Mouse (Mus musculus) midbrain, embryonic 16.5 days (tissue): ENCODE measurements around the gene Chrnd. TPM values are rescaled to one million over a fixed set of nuclear protein-coding genes. Genes with fewer than 3 reads are reported as not detected.

ENCODE experiments used
- ATAC-seq: fragments of 200-750 bp; cut with Nextera tagmentation; 2 replicates; pipeline ENCODE4 v1.8.0; 2017; ENCODE audit warnings: moderate TSS enrichment
- H3K27ac ChIP-seq: fragments of 300-500 bp; sonication (generic); 2 replicates; pipeline ENCODE4 v1.5.1; 2014; ENCODE audit warnings: mild to moderate bottlenecking, low read length, mixed read lengths
- H3K27me3 ChIP-seq: fragments of 300-500 bp; sonication (generic); 2 replicates; pipeline ENCODE4 v1.6.1; 2014; ENCODE audit warnings: low read depth, low read length, mixed read lengths; ENCODE audit not compliant: control insufficient read depth, insufficient read depth
- H3K36me3 ChIP-seq: fragments of 300-500 bp; sonication (generic); 2 replicates; pipeline ENCODE4 v1.6.1; 2014; ENCODE audit warnings: mild to moderate bottlenecking, low read length, moderate library complexity, mixed read lengths; ENCODE audit not compliant: control insufficient read depth, insufficient read depth
- H3K4me1 ChIP-seq: fragments of 300-500 bp; sonication (generic); 2 replicates; pipeline ENCODE4 v1.6.1; 2014; ENCODE audit warnings: mild to moderate bottlenecking, low read length, mixed read lengths; ENCODE audit not compliant: control insufficient read depth, insufficient read depth
- H3K4me2 ChIP-seq: fragments of 300-500 bp; sonication (generic); 2 replicates; pipeline ENCODE4 v1.6.1; 2014; ENCODE audit warnings: mild to moderate bottlenecking, low read length, mixed read lengths
- H3K4me3 ChIP-seq: fragments of 300-500 bp; sonication (generic); 2 replicates; pipeline ENCODE4 v1.5.1; 2014; ENCODE audit warnings: low read depth, mild to moderate bottlenecking, low read length, moderate library complexity, mixed read lengths
- H3K9ac ChIP-seq: fragments of 300-500 bp; sonication (generic); 2 replicates; pipeline ENCODE4 v1.6.1; 2014; ENCODE audit warnings: low read depth, low read length, mixed read lengths
- H3K9me3 ChIP-seq: fragments of 300-500 bp; sonication (generic); replicated peaks from 2 replicates; pipeline ENCODE4 v1.6.1; 2014; ENCODE audit warnings: mild to moderate bottlenecking, low read length, mixed read lengths; ENCODE audit not compliant: control insufficient read depth, poor library complexity, severe bottlenecking
- WGBS: fragments of 180-500 bp; shearing (Covaris S2); extraction: QIAGEN DNeasy Blood & Tissue Kit; methylation state at CpG from one replicate; pipeline ENCODE4 v1.1.7; 2014; 5-methylcytosine and 5-hydroxymethylcytosine counted together
- polyA plus RNA-seq: library from polyadenylated mRNA; unstranded; fragments of >200 nt; fragmentation: Nextera tagmentation; extraction: Ambion mirVana; gene quantifications from 2 replicates; pipeline ENCODE4 v1.2.1, GENCODE M21; 2015

Chrnd gene
- polyA plus RNA-seq, 1 experiment from 2014 or later = not detected

DNA sequence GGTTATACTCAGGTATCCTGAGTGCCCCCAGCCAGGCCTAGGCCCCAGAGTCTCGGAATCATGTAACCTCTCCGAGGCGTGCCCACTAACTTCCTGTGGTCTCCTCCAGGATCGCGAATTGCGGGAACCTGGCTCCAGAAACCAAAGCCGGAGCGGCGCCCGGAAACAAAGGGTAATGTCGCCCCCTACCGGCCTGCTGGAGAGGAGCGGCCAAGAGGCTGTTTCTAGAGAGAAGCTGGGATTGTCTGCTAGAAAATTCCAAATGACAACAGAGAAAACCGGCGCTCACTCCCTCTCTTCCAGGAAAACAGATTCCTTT is 3.4 kb upstream of the Chrnd start:
- H3K9ac ChIP-seq = peak overlapping the region; percentile 63
- H3K9me3 ChIP-seq = no peaks in the 10 kb centered on the region
- peak overlapping the region; percentile 92 for H3K4me2 ChIP-seq
- peak; percentile 46; the same call in 1 of the 2 replicates for ATAC-seq
- H3K4me1 ChIP-seq = peaks cover 12% of the 10 kb centered on the region
- whole genome bisulfite sequencing = 0% methylated on average over 15 of the region's 15 CpGs
- H3K27ac ChIP-seq = no peak overlapping the region
- peaks cover 40% of the 10 kb centered on the region for H3K27me3 ChIP-seq
- no peaks in the 10 kb centered on the region for H3K36me3 ChIP-seq
- peak overlapping the region; percentile 52 for H3K4me3 ChIP-seq

GRCm38 (mm10) chr1:87197296-87197695 is 6.9 kb downstream of the Chrnd start:
- H3K4me2 ChIP-seq = no peak overlapping the region
- H3K9me3 ChIP-seq = no peaks in the 10 kb centered on the region
- H3K4me1 ChIP-seq = no peaks in the 10 kb centered on the region
- H3K27me3 ChIP-seq = no peaks in the 10 kb centered on the region
- H3K27ac ChIP-seq = no peak overlapping the region
- WGBS = 83% methylated on average over 9 of the region's 9 CpGs
- no peak overlapping the region for H3K9ac ChIP-seq
- H3K36me3 ChIP-seq = no peaks in the 10 kb centered on the region
- no peak overlapping the region for H3K4me3 ChIP-seq
- ATAC-seq = no peak

- Histone ChIP-seq H3K27ac (no peak overlapping the region), H3K9ac (no peak overlapping the region), H3K36me3 (no peaks in the 10 kb centered on the region), H3K4me1 (no peaks in the 10 kb centered on the region), H3K4me2 (no peak overlapping the region), H3K27me3 (no peaks in the 10 kb centered on the region), H3K4me3 (no peak overlapping the region), H3K9me3 (no peaks in the 10 kb centered on the region)
- WGBS = 81% methylated on average over 12 of the region's 12 CpGs
- ATAC-seq = no peak
These were observed 8.0 kb downstream of the Chrnd start for GRCm38 (mm10) chr1:87198119-87199065.

DNA sequence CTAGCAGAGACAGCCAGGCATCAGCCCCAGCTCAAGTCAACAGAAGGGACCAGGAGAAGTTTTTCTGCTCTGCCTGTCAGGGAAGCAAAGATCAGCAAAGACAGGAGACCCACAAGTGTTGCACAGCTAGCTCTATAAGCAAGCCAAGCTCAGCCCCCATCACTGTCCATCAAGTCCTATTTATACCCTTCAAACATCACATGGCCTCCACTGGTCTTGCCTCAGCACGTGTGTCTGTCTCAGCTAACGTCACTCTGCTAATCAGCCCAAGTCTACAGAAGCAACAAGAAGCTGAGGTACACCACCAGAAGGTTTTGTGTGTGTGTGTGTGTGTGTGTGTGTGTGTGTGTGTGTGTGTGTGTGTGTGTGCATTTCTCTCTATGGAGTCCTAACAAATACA is 10.4 kb downstream of the Chrnd start:
- no peak for ATAC-seq
- Histone ChIP-seq H3K4me1 (no peaks in the 10 kb centered on the region), H3K4me3 (no peak overlapping the region), H3K4me2 (no peak overlapping the region), H3K9ac (no peak overlapping the region), H3K27ac (no peak overlapping the region), H3K36me3 (no peaks in the 10 kb centered on the region), H3K27me3 (peaks cover 6% of the 10 kb centered on the region), H3K9me3 (no peaks in the 10 kb centered on the region)
- WGBS = 79% methylated on average over 2 of the region's 2 CpGs

DNA sequence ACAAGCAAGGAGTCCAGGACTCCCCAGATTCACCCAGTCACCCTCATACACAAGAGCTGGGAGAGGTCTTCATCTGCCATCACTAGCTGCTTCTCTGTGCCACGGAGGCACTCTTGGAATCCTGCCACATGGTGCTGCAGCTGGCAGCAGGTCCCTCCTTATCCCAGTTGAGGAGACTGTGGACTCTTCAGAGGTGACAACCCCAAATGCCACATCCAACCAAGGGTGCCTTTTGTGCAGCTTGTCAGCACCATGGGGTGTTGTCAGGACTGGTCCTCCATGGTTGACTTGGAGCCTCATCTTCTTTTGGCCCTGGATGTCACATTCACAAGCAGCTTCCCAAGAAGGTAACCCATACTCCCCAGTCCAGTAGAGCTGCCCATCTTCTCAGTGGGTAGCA is 11.4 kb downstream of the Chrnd start:
- H3K4me3 ChIP-seq = no peak overlapping the region
- no peaks in the 10 kb centered on the region for H3K36me3 ChIP-seq
- 50% methylated on average over 1 of the region's 1 CpGs for WGBS
- no peaks in the 10 kb centered on the region for H3K9me3 ChIP-seq
- H3K27ac ChIP-seq = no peak overlapping the region
- H3K4me2 ChIP-seq = no peak overlapping the region
- no peak overlapping the region for H3K9ac ChIP-seq
- peaks cover 10% of the 10 kb centered on the region for H3K27me3 ChIP-seq
- H3K4me1 ChIP-seq = no peaks in the 10 kb centered on the region
- no peak for ATAC-seq

DNA sequence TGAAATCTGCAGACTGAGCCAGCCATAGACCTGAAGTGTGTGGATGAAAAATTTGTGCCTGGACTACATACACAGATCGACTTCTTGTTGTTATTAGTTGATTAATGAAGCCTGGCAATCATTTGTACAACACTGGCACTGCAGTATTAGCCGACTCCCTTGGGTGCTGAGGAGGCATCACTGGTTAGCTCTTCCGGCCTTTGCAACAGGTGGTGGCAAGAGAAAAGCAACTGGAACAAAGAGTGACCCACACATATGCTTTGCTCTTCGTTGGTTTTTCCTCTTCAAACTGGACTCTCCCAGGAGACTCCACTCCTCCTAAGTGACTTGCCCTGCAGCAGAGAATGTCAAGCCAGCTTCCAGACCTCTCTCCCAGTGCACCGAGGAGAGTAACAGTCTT is 13.4 kb downstream of the Chrnd start:
- H3K27ac ChIP-seq = no peak overlapping the region
- H3K4me3 ChIP-seq = no peak overlapping the region
- no peak overlapping the region for H3K4me2 ChIP-seq
- no peak for ATAC-seq
- H3K9ac ChIP-seq = no peak overlapping the region
- H3K27me3 ChIP-seq = peaks cover 11% of the 10 kb centered on the region
- no peaks in the 10 kb centered on the region for H3K4me1 ChIP-seq
- 85% methylated on average over 5 of the region's 5 CpGs for WGBS
- H3K36me3 ChIP-seq = no peaks in the 10 kb centered on the region
- no peaks in the 10 kb centered on the region for H3K9me3 ChIP-seq

DNA sequence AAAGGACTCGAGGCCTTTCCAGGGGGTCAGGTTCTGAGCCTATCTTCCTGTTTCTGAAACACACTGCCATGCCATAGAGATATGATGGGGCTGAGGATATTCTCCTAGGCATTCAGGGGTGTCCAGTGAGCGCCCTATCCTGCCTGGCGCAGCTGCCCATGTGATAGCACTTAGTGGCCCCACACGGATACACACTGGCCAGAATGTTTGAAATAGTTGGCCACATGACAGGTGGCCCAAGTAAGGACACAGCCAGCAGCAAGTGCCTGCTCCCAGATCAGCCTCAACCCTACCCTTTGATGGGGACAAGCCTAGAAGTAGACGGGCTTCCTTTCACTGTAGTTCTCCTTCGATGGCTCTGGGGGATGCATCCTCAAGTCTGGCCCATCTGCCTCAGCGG is 14.1 kb downstream of the Chrnd start, which contains the start of gene Chrng:
Gene Chrng, plus strand, starts transcription at position 193 of the 400 bp plus-strand sequence.
- Histone ChIP-seq H3K4me3 (no peak within 1 kb of the TSS), H3K4me2 (no peak within 1 kb of the TSS), H3K4me1 (no peaks in the 10 kb centered on the region), H3K9ac (no peak within 1 kb of the TSS), H3K27ac (no peak within 1 kb of the TSS), H3K27me3 (peaks cover 11% of the 10 kb centered on the region), H3K9me3 (no peaks in the 10 kb centered on the region), H3K36me3 (no peaks in the 10 kb centered on the region)
- no peak for ATAC-seq
- WGBS = 90% methylated on average over 7 of the region's 7 CpGs

- ATAC-seq = no peak
- 75% methylated on average over 6 of the region's 6 CpGs for WGBS
- no peaks in the 10 kb centered on the region for H3K9me3 ChIP-seq
- H3K4me2 ChIP-seq = no peak overlapping the region
- H3K36me3 ChIP-seq = no peaks in the 10 kb centered on the region
- no peak overlapping the region for H3K27ac ChIP-seq
- peaks cover 11% of the 10 kb centered on the region for H3K27me3 ChIP-seq
- H3K9ac ChIP-seq = no peak overlapping the region
- H3K4me3 ChIP-seq = no peak overlapping the region
- H3K4me1 ChIP-seq = no peaks in the 10 kb centered on the region
These were observed 14.6 kb downstream of the Chrnd start for GRCm38 (mm10) chr1:87205038-87205437.

GRCm38 (mm10) chr1:87205502-87205901 is 15.1 kb downstream of the Chrnd start:
- 59% methylated on average over 3 of the region's 3 CpGs for WGBS
- ATAC-seq = no peak
- no peaks in the 10 kb centered on the region for H3K4me1 ChIP-seq
- no peaks in the 10 kb centered on the region for H3K9me3 ChIP-seq
- no peak overlapping the region for H3K4me3 ChIP-seq
- H3K4me2 ChIP-seq = no peak overlapping the region
- peaks cover 11% of the 10 kb centered on the region for H3K27me3 ChIP-seq
- H3K9ac ChIP-seq = no peak overlapping the region
- no peak overlapping the region for H3K27ac ChIP-seq
- H3K36me3 ChIP-seq = no peaks in the 10 kb centered on the region
